Mouse (Mus musculus) myocyte (in vitro differentiated cells): Measurements from ENCODE around the gene Dnah3.

Source experiments
- CEBPB ChIP-seq: IDR thresholded peaks from 2 replicates; pipeline ENCODE4 v1.6.1; 2011; ENCODE audit warnings: mild to moderate bottlenecking, moderate library complexity; ENCODE audit not compliant: poor library complexity, insufficient read depth, severe bottlenecking
- E2F4 ChIP-seq: IDR thresholded peaks from one replicate; pipeline ENCODE4 v1.6.1; 2011; ENCODE audit warnings: mild to moderate bottlenecking, control low read depth, moderate library complexity; ENCODE audit not compliant: insufficient read depth
- MAX ChIP-seq: IDR thresholded peaks from one replicate; pipeline ENCODE4 v1.6.1; 2011; ENCODE audit warnings: low read depth, mild to moderate bottlenecking, control low read depth
- MYOD1 ChIP-seq, 3 experiments: IDR thresholded peaks; one replicate each; pipeline ENCODE4 v1.6.1; 2011; ENCODE audit warnings: control low read depth in 2 of 3, low read depth in 2 of 3, mild to moderate bottlenecking in 2 of 3, moderate library complexity in 1 of 3; ENCODE audit not compliant: insufficient read length in 2 of 3, control insufficient read depth in 1 of 3
- MYOG ChIP-seq, 3 experiments: IDR thresholded peaks; one replicate each; pipeline ENCODE4 v1.6.1; 2011; ENCODE audit warnings: control low read depth in 2 of 3, low read depth in 2 of 3, mild to moderate bottlenecking in 2 of 3; ENCODE audit not compliant: insufficient read length in 2 of 3, control insufficient read depth in 1 of 3, insufficient read depth in 1 of 3
- POLR2A ChIP-seq: IDR thresholded peaks from one replicate; pipeline ENCODE4 v1.6.1; 2011; ENCODE audit warnings: low read depth, mild to moderate bottlenecking, control low read depth, moderate library complexity; ENCODE audit not compliant: insufficient read length
- POLR2AphosphoS2 ChIP-seq: IDR thresholded peaks from one replicate; pipeline ENCODE4 v1.6.1; 2011; ENCODE audit warnings: low read depth, control low read depth; ENCODE audit not compliant: insufficient read length
- REST ChIP-seq: IDR thresholded peaks from one replicate; pipeline ENCODE4 v1.6.1; 2011; ENCODE audit warnings: mild to moderate bottlenecking, control low read depth, moderate library complexity; ENCODE audit not compliant: insufficient read depth, insufficient read length
- SRF ChIP-seq: IDR thresholded peaks from one replicate; pipeline ENCODE4 v1.6.1; 2011; ENCODE audit warnings: low read depth; ENCODE audit not compliant: control insufficient read depth, insufficient read length
- TCF12 ChIP-seq: IDR thresholded peaks from one replicate; pipeline ENCODE4 v1.6.1; 2011; ENCODE audit warnings: mild to moderate bottlenecking, control low read depth; ENCODE audit not compliant: poor library complexity, insufficient read depth, severe bottlenecking
- TCF3 ChIP-seq: IDR thresholded peaks from one replicate; pipeline ENCODE4 v1.6.1; 2011; ENCODE audit warnings: low read depth, control low read depth; ENCODE audit not compliant: insufficient read length
- USF1 ChIP-seq: IDR thresholded peaks from one replicate; pipeline ENCODE4 v1.6.1; 2011; ENCODE audit warnings: low read depth, mild to moderate bottlenecking, control low read depth, moderate library complexity

DNA sequence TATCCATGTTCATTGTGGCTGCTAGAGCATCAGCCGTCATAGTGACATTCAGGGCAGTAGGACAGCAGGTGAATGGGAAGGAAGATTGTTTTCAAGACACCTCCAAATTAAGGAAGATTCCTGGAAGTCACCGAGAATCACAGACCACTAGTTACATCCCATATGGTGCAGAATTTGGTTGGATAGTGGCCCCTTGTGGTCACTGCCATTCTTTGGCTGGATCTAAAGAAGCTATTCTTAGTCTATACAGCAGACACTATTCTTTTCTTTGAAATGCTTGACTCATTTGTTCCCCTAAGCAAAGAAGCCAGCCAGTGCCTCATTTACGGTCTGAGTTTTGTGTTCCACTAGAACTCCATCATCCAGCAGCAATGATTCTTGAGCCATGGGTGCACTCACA is 9.9 kb upstream of the Dnah3 start:
- TF ChIP-seq POLR2A: no peak
- no peak for TF ChIP-seq TCF12
- no peak for TF ChIP-seq MAX
- TF ChIP-seq POLR2AphosphoS2: no peak
- TF ChIP-seq MYOG (IDR thresholded peaks at IDR 0.05; ENCODE audit: control insufficient read depth in 1 of 3, insufficient read depth in 1 of 3, insufficient read length in 2 of 3, low read depth in 2 of 3): no peak
- TF ChIP-seq CEBPB: no peak
- no peak for TF ChIP-seq E2F4
- TF ChIP-seq USF1: no peak
- TF ChIP-seq MYOD1 (IDR thresholded peaks at IDR 0.05; ENCODE audit: control insufficient read depth in 1 of 3, insufficient read length in 2 of 3, low read depth in 2 of 3): no peak
- TF ChIP-seq SRF: no peak
- no peak for TF ChIP-seq TCF3
- TF ChIP-seq REST: no peak
